Mouse (Mus musculus): ENCODE measurements around the gene Fbn1. TPM values are rescaled to one million over a fixed set of nuclear protein-coding genes. Genes with fewer than 3 reads are reported as not detected.

Fbn1 gene
- polyA plus RNA-seq, 1 experiment from 2014 or later, result 19.3 TPM

DNA sequence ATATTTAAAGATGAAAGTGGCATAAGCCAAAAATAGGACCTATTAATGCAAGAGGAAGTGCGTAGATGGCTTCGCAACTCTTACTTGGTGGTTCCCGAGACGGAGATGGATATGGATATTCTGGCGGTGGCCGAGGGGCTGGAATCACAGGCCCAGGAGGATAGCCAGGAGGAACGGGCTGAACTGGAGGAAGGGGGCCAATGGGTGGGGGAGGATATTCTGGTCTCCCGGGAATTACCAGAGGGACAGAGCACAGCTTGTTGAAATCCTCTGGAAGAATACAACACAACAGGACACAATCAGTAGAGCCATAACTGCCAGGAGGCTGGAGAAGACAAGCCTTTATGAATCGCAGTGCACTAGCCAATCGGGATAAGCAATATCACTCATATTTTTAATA is 118.0 kb downstream of the Fbn1 start:
- Histone ChIP-seq H3K4me1 (no peaks in the 10 kb centered on the region), H3K4me3 (no peak overlapping the region), H3K36me3 (peaks cover 70% of the 10 kb centered on the region), H3K9me3 (no peaks in the 10 kb centered on the region), H3K27ac (replicated peaks) (no peak overlapping the region), H3K27me3 (replicated peaks) (no peaks in the 10 kb centered on the region), H3K9ac (no peak overlapping the region), H3K4me2 (no peak overlapping the region)
- ATAC-seq (ENCODE audit: extremely low read depth, insufficient number of reproducible peaks, low FRiP score, low TSS enrichment), result no peak
- WGBS, result 91% methylated on average over 10 of the region's 10 CpGs

DNA sequence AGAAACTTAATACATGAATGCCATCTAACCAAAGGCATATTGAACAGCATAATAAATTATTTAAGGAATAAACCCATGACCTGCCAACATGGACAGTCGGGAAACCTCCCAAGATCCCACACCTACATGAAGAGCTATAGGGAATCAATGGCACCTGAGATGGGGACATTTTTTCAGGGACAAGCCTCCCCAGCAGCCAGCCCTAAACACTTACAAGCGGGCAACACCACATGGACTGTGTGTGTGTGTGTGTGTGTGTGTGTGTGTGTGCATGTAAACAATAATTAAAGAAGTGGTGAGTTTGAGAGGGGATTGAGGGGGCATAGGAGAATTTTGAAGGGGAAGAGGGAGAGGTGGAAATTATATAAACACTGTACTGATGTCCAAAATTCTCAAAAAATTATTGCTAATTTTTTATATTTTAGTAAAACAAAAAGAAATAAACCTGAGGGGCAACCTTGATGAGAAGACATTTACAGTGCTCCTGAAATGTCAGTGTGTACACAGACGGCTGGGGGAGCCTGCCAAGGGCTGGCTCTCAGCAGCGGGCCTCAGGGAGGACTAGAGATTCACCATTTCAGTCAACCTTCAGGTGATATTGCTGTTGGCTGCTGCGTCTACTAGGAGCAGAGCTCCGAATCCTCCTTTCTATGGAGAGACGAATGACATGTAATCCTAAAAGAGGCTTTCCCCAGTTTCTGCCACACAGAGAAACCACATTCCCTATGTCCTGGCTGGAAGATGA is 121.4 kb downstream of the Fbn1 start:
- no peak for ATAC-seq (ENCODE audit: extremely low read depth, insufficient number of reproducible peaks, low FRiP score, low TSS enrichment)

DNA sequence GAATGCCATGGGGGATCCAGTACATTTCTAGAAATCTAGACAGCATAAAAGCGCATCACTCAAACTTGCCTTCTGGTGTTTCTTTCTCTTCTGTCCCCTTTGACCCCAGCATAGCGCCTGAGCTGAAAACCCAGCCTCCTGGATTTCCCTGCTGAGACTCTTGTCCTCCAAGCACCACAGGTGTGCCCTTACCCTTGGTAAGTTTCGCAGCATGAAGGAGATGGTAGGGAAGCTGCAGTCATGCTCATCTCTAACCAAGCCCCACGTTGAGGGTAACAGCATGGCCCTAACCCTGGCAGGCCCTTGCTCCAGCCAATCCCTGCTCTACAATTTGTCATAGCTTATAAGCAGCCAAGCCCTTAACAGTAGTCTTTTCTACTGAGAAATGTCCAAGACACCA is 122.9 kb downstream of the Fbn1 start:
- peaks cover 64% of the 10 kb centered on the region for H3K36me3 ChIP-seq
- WGBS, result 76% methylated on average over 4 of the region's 4 CpGs
- no peak overlapping the region for H3K4me3 ChIP-seq

More for the DNA sequence above, 121.4 kb downstream of the Fbn1 start:
- Histone ChIP-seq H3K27me3 (replicated peaks) (no peaks in the 10 kb centered on the region), H3K9me3 (no peaks in the 10 kb centered on the region), H3K27ac (replicated peaks) (no peak overlapping the region), H3K36me3 (peaks cover 64% of the 10 kb centered on the region), H3K4me1 (peaks cover 8% of the 10 kb centered on the region), H3K9ac (no peak overlapping the region), H3K4me3 (no peak overlapping the region), H3K4me2 (no peak overlapping the region)
- WGBS, result 72% methylated on average over 7 of the region's 7 CpGs

DNA sequence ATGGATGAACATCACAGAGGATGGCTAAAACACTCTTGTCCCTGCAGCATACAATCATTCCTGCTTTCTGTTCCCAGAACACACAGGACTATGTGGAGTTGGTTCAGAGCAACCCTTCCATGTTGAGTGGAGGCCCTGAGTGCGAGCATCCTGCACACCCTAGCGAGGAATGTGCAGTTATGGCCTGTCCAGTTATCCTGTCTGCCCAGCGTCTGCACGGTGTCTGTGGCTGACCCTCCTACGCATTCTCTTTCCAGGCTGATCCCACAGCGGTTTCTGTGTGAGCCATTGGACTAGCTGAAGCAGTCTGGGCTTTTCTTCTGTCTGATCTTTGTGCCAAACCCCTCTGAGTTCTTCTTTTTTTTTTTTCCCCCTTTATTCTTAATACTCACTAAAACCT is 123.4 kb downstream of the Fbn1 start:
- Histone ChIP-seq H3K36me3 (peaks cover 64% of the 10 kb centered on the region), H3K9ac (no peak overlapping the region), H3K4me3 (no peak overlapping the region), H3K4me2 (no peak overlapping the region), H3K4me1 (peaks cover 8% of the 10 kb centered on the region), H3K27me3 (replicated peaks) (no peaks in the 10 kb centered on the region), H3K27ac (replicated peaks) (no peak overlapping the region), H3K9me3 (no peaks in the 10 kb centered on the region)
- WGBS, result 68% methylated on average over 6 of the region's 6 CpGs
- no peak for ATAC-seq (ENCODE audit: extremely low read depth, insufficient number of reproducible peaks, low FRiP score, low TSS enrichment)

More for the DNA sequence above, 122.9 kb downstream of the Fbn1 start:
- H3K27ac ChIP-seq (replicated peaks), result no peak overlapping the region
- no peaks in the 10 kb centered on the region for H3K9me3 ChIP-seq
- H3K9ac ChIP-seq, result no peak overlapping the region
- no peak for ATAC-seq (ENCODE audit: extremely low read depth, insufficient number of reproducible peaks, low FRiP score, low TSS enrichment)
- no peak overlapping the region for H3K4me2 ChIP-seq
- peaks cover 8% of the 10 kb centered on the region for H3K4me1 ChIP-seq
- no peaks in the 10 kb centered on the region for H3K27me3 ChIP-seq (replicated peaks)

DNA sequence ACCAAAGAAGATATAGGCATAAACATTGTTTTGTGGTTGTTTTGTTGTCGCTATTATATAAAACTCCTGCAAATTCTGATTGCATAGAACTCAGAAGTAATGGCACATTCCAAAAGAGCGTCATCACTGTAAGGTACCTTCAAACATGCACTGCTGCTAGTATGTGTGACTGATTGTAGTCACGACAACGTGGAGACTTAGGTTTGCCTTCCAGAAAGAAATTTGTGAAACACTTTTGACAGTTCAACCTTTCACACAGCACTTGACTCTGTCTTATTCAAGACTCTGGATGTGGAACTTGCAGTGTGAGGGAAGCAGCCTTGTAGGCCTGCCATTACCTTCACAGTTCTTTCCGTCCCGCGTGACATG is 124.5 kb downstream of the Fbn1 start:
- ATAC-seq (ENCODE audit: extremely low read depth, insufficient number of reproducible peaks, low FRiP score, low TSS enrichment), result no peak
- WGBS, result 76% methylated on average over 7 of the region's 7 CpGs
- Histone ChIP-seq H3K9ac (no peak overlapping the region), H3K9me3 (no peaks in the 10 kb centered on the region), H3K36me3 (peaks cover 64% of the 10 kb centered on the region), H3K27ac (replicated peaks) (no peak overlapping the region), H3K4me3 (no peak overlapping the region), H3K27me3 (replicated peaks) (no peaks in the 10 kb centered on the region), H3K4me2 (no peak overlapping the region), H3K4me1 (peaks cover 8% of the 10 kb centered on the region)

DNA sequence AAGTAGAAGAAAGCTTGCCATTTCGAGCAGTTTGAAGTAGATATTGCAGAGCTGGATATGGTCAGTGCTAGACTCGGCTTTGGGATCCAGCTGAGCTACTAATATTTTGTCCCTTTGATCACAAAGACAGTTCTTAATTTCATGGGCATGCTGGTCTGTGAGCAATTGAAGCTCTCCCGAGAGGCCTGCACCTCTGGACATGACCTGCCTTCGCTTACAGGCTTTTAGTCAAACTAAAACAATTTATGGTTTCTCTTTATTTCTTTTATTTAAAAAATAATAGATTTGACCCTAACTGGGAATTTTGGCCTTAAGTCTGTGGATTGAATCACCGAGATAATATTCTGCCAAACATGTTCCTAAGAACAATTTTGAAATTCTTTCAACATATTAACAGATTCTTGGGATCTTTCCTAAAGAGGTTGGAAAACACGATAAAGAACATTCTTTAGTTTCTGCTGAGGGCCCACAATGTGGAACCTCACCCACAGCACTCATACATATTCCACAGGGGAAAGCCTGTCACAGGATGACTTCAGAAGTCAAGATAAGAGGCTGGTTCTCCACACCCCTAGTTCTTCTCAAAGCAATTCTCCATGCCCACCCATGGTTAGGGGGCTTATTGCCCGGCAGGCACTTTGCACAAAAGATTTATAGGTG is 125.0 kb downstream of the Fbn1 start:
- no peak for ATAC-seq (ENCODE audit: extremely low read depth, insufficient number of reproducible peaks, low FRiP score, low TSS enrichment)
- no peak overlapping the region for H3K9ac ChIP-seq
- no peaks in the 10 kb centered on the region for H3K27me3 ChIP-seq (replicated peaks)
- peaks cover 8% of the 10 kb centered on the region for H3K4me1 ChIP-seq
- WGBS, result 74% methylated on average over 7 of the region's 7 CpGs
- no peak overlapping the region for H3K4me2 ChIP-seq
- H3K36me3 ChIP-seq, result peaks cover 66% of the 10 kb centered on the region
- no peaks in the 10 kb centered on the region for H3K9me3 ChIP-seq
- no peak overlapping the region for H3K4me3 ChIP-seq
- H3K27ac ChIP-seq (replicated peaks), result no peak overlapping the region

DNA sequence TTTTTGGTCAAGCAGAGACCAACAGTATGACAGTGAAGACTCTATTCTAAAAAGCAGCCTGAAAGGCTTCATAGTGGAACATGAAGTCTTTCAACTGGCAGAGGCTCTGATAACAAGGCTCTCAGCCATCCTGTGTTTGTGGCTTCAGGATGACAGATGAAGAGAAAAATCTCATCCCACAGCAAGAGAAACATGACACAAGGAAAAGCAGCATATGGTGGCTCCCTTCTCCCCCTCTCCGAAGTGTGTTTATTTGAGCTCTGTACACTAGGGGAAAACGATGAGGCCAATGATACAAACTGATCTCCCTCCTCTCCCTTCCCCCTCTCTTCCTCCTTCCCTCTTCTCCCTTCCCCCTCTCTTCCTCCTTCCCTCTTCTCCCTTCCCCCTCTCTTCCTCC is 127.7 kb downstream of the Fbn1 start:
- H3K4me3 ChIP-seq, result no peak overlapping the region
- H3K27me3 ChIP-seq (replicated peaks), result no peaks in the 10 kb centered on the region
- no peak for ATAC-seq (ENCODE audit: extremely low read depth, insufficient number of reproducible peaks, low FRiP score, low TSS enrichment)
- no peaks in the 10 kb centered on the region for H3K9me3 ChIP-seq
- no peak overlapping the region for H3K9ac ChIP-seq
- H3K27ac ChIP-seq (replicated peaks), result no peak overlapping the region
- H3K4me2 ChIP-seq, result no peak overlapping the region
- WGBS, result 57% methylated on average over 2 of the region's 2 CpGs
- peaks cover 72% of the 10 kb centered on the region for H3K36me3 ChIP-seq
- peaks cover 8% of the 10 kb centered on the region for H3K4me1 ChIP-seq

DNA sequence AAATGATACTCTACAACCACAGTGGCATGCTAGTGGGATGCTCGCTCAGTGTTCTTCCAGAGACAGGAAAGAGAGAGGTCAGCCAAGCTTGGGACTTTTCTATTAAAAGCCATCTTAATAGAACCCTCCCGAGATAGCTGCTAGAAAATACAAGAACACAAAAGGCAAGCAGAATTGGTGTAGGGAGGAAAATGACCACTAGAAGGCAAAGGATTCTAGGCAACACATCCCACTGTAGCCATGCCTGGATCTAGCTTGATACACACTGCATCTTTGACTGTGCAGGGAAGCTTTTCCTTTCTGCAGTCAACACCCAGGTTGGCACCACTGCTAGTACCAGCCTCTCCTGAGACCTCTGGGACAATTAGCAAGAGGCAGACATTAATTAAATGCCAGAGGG is 128.6 kb downstream of the Fbn1 start:
- Histone ChIP-seq H3K9ac (no peak overlapping the region), H3K4me2 (no peak overlapping the region), H3K4me1 (peaks cover 8% of the 10 kb centered on the region), H3K4me3 (no peak overlapping the region), H3K36me3 (peaks cover 73% of the 10 kb centered on the region), H3K27ac (replicated peaks) (no peak overlapping the region), H3K27me3 (replicated peaks) (no peaks in the 10 kb centered on the region), H3K9me3 (no peaks in the 10 kb centered on the region)
- 67% methylated on average over 2 of the region's 2 CpGs for WGBS
- no peak for ATAC-seq (ENCODE audit: extremely low read depth, insufficient number of reproducible peaks, low FRiP score, low TSS enrichment)

DNA sequence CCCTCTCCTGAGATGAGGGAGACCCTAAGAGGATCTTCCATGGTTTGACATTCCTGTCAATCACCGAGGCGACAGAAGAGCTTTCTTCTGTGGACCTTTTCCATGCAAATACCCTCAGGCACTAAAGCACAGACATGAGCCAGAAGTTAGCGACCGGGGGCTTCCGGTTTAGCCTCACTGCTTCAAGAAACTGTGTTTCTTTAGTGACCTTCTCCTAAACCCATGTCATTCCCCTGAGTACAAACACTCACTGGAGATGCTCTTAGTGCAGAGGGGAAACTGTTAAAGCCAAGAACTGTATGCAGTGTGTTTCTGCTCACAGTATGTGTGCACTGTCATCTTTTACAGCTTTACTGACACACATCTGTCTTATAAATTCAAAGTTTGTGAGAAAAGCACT is 131.9 kb downstream of the Fbn1 start:
- WGBS, result 86% methylated on average over 5 of the region's 5 CpGs
- Histone ChIP-seq H3K9me3 (no peaks in the 10 kb centered on the region), H3K27ac (replicated peaks) (no peak overlapping the region), H3K27me3 (replicated peaks) (no peaks in the 10 kb centered on the region), H3K4me1 (no peaks in the 10 kb centered on the region), H3K9ac (no peak overlapping the region), H3K4me2 (no peak overlapping the region), H3K4me3 (no peak overlapping the region), H3K36me3 (peaks cover 79% of the 10 kb centered on the region)
- no peak for ATAC-seq (ENCODE audit: extremely low read depth, insufficient number of reproducible peaks, low FRiP score, low TSS enrichment)

DNA sequence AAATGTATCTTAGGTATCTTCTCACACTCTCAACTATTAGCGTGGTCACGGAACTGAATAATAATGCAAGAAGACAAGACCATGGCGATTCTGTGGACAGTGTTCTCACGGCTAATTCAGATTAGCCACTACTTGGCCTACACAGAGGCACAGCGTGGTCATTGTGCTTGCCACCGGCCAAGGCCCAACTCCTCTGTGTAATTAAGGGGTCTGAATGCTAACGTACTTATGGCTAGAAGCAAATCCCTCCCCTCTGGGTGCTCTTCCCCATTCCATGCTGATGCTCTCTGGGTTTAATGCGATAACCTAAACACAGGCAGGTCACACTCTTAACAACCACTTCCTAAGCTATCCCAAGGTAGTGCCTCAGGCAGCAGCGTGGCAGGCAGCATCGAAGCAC is 132.5 kb downstream of the Fbn1 start:
- H3K9ac ChIP-seq, result no peak overlapping the region
- no peaks in the 10 kb centered on the region for H3K27me3 ChIP-seq (replicated peaks)
- no peak overlapping the region for H3K4me2 ChIP-seq
- 80% methylated on average over 10 of the region's 10 CpGs for WGBS
- H3K27ac ChIP-seq (replicated peaks), result no peak overlapping the region
- no peaks in the 10 kb centered on the region for H3K4me1 ChIP-seq
- no peaks in the 10 kb centered on the region for H3K9me3 ChIP-seq
- no peak overlapping the region for H3K4me3 ChIP-seq
- peaks cover 81% of the 10 kb centered on the region for H3K36me3 ChIP-seq
- ATAC-seq (ENCODE audit: extremely low read depth, insufficient number of reproducible peaks, low FRiP score, low TSS enrichment), result no peak

DNA sequence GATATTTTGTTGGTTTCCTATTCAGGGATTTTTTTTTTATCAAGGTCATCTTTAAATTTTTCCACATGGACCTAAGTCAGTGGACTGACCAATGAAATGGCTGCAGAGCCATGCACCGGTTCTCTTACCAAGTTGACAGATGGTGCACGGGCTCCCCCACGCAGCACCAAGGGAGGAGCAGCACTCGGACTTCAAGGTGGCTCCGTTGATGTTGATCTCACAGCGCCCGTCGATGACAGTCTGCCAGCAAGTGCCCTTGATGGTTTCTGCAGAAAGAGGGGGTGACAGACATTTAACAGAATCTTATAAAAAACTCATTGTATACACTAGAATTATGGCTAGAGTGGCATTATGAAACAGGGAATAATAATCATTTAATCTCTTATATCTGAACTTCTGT is 138.1 kb downstream of the Fbn1 start:
- no peak overlapping the region for H3K9ac ChIP-seq
- no peak overlapping the region for H3K4me3 ChIP-seq
- ATAC-seq (ENCODE audit: extremely low read depth, insufficient number of reproducible peaks, low FRiP score, low TSS enrichment), result no peak
- H3K36me3 ChIP-seq, result peaks cover 90% of the 10 kb centered on the region
- 82% methylated on average over 8 of the region's 8 CpGs for WGBS
- no peak overlapping the region for H3K27ac ChIP-seq (replicated peaks)
- H3K4me2 ChIP-seq, result no peak overlapping the region
- no peaks in the 10 kb centered on the region for H3K27me3 ChIP-seq (replicated peaks)
- no peaks in the 10 kb centered on the region for H3K9me3 ChIP-seq
- H3K4me1 ChIP-seq, result no peaks in the 10 kb centered on the region

DNA sequence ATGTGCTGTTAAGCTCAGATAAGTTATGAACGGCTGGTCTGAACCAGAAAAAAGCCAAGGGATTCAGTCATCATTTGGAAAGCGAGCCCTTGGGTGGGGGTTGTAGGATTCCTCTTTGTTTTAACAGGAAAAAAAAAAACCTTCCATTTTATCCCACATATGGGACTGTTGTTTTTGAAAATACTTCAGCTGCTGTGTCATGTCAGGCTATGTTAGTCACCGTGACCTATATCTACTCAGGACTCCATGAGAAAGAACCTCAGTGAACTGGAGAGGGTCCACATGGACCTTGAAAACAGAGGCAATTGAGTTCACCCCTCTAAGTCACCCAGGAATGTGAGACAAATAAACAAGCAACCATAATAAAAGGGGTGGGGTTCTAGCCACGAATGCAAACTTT is 139.2 kb downstream of the Fbn1 start:
- Histone ChIP-seq H3K4me3 (no peak overlapping the region), H3K9me3 (no peaks in the 10 kb centered on the region), H3K4me1 (no peaks in the 10 kb centered on the region), H3K4me2 (no peak overlapping the region), H3K27ac (replicated peaks) (no peak overlapping the region), H3K36me3 (peaks cover 88% of the 10 kb centered on the region), H3K9ac (no peak overlapping the region), H3K27me3 (replicated peaks) (no peaks in the 10 kb centered on the region)
- 64% methylated on average over 4 of the region's 4 CpGs for WGBS
- no peak for ATAC-seq (ENCODE audit: extremely low read depth, insufficient number of reproducible peaks, low FRiP score, low TSS enrichment)
